Mouse (Mus musculus): Measurements from ENCODE around the gene Pmepa1.

The Pmepa1 gene

GRCm38 (mm10) chr2:173225906-173226305 is 50.4 kb downstream of the Pmepa1 start:
- DNase-seq (ENCODE audit: low spot score), result no peak

- DNase-seq (ENCODE audit: low spot score), result no peak
Measured at GRCm38 (mm10) chr2:173224832-173225231, 51.5 kb downstream of the Pmepa1 start.

- no peak for DNase-seq (ENCODE audit: low spot score)
Measured at GRCm38 (mm10) chr2:173224097-173224496, 52.2 kb downstream of the Pmepa1 start.

- DNase-seq (ENCODE audit: low spot score), result no peak
Measured at GRCm38 (mm10) chr2:173223496-173223895, 52.8 kb downstream of the Pmepa1 start.

GRCm38 (mm10) chr2:173220754-173221153 is 55.6 kb downstream of the Pmepa1 start:
- DNase-seq (ENCODE audit: low spot score), result no peak

GRCm38 (mm10) chr2:173219256-173219954 is 56.9 kb downstream of the Pmepa1 start:
- DNase-seq (ENCODE audit: low spot score), result peak; percentile 80

- DNase-seq (ENCODE audit: low spot score), result no peak
Measured at GRCm38 (mm10) chr2:173218416-173219141, 57.8 kb downstream of the Pmepa1 start, which contains the start of gene Zbp1. TSS of gene Zbp1 (minus strand) at chr2:173218923.

- DNase-seq (ENCODE audit: low spot score), result no peak
Measured at GRCm38 (mm10) chr2:173217763-173218258, 58.5 kb downstream of the Pmepa1 start.

GRCm38 (mm10) chr2:173217246-173217645 is 59.1 kb downstream of the Pmepa1 start:
- no peak for DNase-seq (ENCODE audit: low spot score)

- no peak for DNase-seq (ENCODE audit: low spot score)
Measured at GRCm38 (mm10) chr2:173216840-173217239, 59.5 kb downstream of the Pmepa1 start.

GRCm38 (mm10) chr2:173212227-173212626 is 64.1 kb downstream of the Pmepa1 start:
- DNase-seq (ENCODE audit: low spot score), result no peak

GRCm38 (mm10) chr2:173209091-173209815 is 67.1 kb downstream of the Pmepa1 start:
- DNase-seq (ENCODE audit: low spot score), result no peak

- no peak for DNase-seq (ENCODE audit: low spot score)
Measured at GRCm38 (mm10) chr2:173207051-173207450, 69.3 kb downstream of the Pmepa1 start.

- no peak for DNase-seq (ENCODE audit: low spot score)
Measured at GRCm38 (mm10) chr2:173205563-173206099, 70.7 kb downstream of the Pmepa1 start.

GRCm38 (mm10) chr2:173204671-173205070 is 71.7 kb downstream of the Pmepa1 start:
- DNase-seq (ENCODE audit: low spot score), result no peak

GRCm38 (mm10) chr2:173203726-173204125 is 72.6 kb downstream of the Pmepa1 start:
- DNase-seq (ENCODE audit: low spot score), result no peak

- DNase-seq (ENCODE audit: low spot score), result no peak
Measured at GRCm38 (mm10) chr2:173202924-173203689, 73.2 kb downstream of the Pmepa1 start.

- no peak for DNase-seq (ENCODE audit: low spot score)
Measured at GRCm38 (mm10) chr2:173194796-173195195, 81.5 kb downstream of the Pmepa1 start.

- DNase-seq (ENCODE audit: low spot score), result no peak
Measured at GRCm38 (mm10) chr2:173187182-173187855, 89.0 kb downstream of the Pmepa1 start.

- DNase-seq (ENCODE audit: low spot score), result peak; percentile 90
Measured at GRCm38 (mm10) chr2:173186047-173186943, 90.0 kb downstream of the Pmepa1 start.

Data from embryo, embryonic 10.5 days (tissue).